Mouse (Mus musculus): ENCODE results near the gene Pramel6. TPM values are rescaled to one million over a fixed set of nuclear protein-coding genes. Genes with fewer than 3 reads are reported as not detected.
"Not testable (repeated sequence)": the region's sequence is repeated elsewhere in the genome, so short reads cannot be mapped to it uniquely, and the experiment has no call there.

Gene Pramel6
- total and polyA plus RNA-seq, 2 experiments from 2014 or later, result not detected

DNA sequence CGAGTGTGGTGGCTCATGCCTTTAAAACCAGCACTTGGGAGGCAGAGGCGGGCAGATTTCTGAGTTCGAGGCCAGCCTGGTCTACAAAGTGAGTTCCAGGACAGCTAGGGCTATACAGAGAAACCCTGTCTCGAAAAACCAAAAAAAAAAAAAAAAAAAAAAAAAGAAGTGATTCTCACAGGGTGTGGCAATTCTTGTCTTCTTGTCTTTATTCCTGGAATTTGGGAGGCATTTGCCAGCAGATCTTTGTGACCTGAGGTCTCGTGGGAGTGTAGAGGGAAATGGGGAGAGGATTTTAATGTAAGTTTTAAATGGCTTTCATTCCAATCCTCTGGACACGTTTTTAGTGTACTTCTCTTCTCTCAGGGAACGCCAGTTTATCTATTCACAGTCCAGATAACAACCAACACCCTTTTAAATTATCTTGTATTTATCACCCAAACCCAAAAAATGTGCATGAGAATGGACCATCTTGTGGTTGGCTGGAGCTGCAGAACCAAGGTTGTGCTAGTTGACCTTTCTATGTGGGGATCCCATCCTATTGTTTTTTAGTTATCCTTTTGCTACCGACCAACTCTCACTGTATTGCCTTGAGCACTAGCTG, 9.2 kb downstream of the Pramel6 start:
- DNase-seq (ENCODE audit: low spot score), result no peak
- 87% methylated on average over 7 of the region's 8 CpGs for WGBS
- no peak for ATAC-seq
- Histone ChIP-seq H3K27ac (no peak overlapping the region), H3K4me2 (ENCODE audit: low read depth, low read length) (no peak overlapping the region), H3K4me1 (ENCODE audit: insufficient read depth, low read length) (no peaks in the 10 kb centered on the region), H3K27me3 (ENCODE audit: insufficient read depth, low read length) (no peaks in the 10 kb centered on the region), H3K36me3 (ENCODE audit: insufficient read depth, low read length) (no peaks in the 10 kb centered on the region), H3K9me3 (ENCODE audit: low read length) (no peaks in the 10 kb centered on the region), H3K9ac (replicated peaks; ENCODE audit: low read length) (no peak overlapping the region), H3K4me3 (ENCODE audit: low read length) (no peak overlapping the region)
- TF ChIP-seq CTCF (IDR thresholded peaks at IDR 0.05; ENCODE audit: low read depth), result no peak

GRCm38 (mm10) chr2:87516581-87516980, 10.2 kb downstream of the Pramel6 start:
- Histone ChIP-seq H3K4me3 (ENCODE audit: low read length) (no peak overlapping the region), H3K9me3 (ENCODE audit: low read length) (no peaks in the 10 kb centered on the region), H3K4me2 (ENCODE audit: low read depth, low read length) (no peak overlapping the region), H3K9ac (replicated peaks; ENCODE audit: low read length) (no peak overlapping the region), H3K36me3 (ENCODE audit: insufficient read depth, low read length) (no peaks in the 10 kb centered on the region), H3K27ac (no peak overlapping the region), H3K4me1 (ENCODE audit: insufficient read depth, low read length) (no peaks in the 10 kb centered on the region), H3K27me3 (ENCODE audit: insufficient read depth, low read length) (no peaks in the 10 kb centered on the region)
- ATAC-seq, result no peak
- no peak for DNase-seq (ENCODE audit: low spot score)
- no peak for TF ChIP-seq CTCF (IDR thresholded peaks at IDR 0.05; ENCODE audit: low read depth)
- 93% methylated on average over 3 of the region's 3 CpGs for WGBS

GRCm38 (mm10) chr2:87520651-87521050, 14.3 kb downstream of the Pramel6 start:
- no peak for TF ChIP-seq CTCF (IDR thresholded peaks at IDR 0.05; ENCODE audit: low read depth)
- Histone ChIP-seq H3K9ac (replicated peaks; ENCODE audit: low read length) (no peak overlapping the region), H3K36me3 (ENCODE audit: insufficient read depth, low read length) (no peaks in the 10 kb centered on the region), H3K4me1 (ENCODE audit: insufficient read depth, low read length) (no peaks in the 10 kb centered on the region), H3K27me3 (ENCODE audit: insufficient read depth, low read length) (no peaks in the 10 kb centered on the region), H3K4me3 (ENCODE audit: low read length) (no peak overlapping the region), H3K9me3 (ENCODE audit: low read length) (no peaks in the 10 kb centered on the region), H3K4me2 (ENCODE audit: low read depth, low read length) (no peak overlapping the region), H3K27ac (no peak overlapping the region)
- no peak for DNase-seq (ENCODE audit: low spot score)
- no peak for ATAC-seq
- 85% methylated on average over 4 of the region's 4 CpGs for WGBS

DNA sequence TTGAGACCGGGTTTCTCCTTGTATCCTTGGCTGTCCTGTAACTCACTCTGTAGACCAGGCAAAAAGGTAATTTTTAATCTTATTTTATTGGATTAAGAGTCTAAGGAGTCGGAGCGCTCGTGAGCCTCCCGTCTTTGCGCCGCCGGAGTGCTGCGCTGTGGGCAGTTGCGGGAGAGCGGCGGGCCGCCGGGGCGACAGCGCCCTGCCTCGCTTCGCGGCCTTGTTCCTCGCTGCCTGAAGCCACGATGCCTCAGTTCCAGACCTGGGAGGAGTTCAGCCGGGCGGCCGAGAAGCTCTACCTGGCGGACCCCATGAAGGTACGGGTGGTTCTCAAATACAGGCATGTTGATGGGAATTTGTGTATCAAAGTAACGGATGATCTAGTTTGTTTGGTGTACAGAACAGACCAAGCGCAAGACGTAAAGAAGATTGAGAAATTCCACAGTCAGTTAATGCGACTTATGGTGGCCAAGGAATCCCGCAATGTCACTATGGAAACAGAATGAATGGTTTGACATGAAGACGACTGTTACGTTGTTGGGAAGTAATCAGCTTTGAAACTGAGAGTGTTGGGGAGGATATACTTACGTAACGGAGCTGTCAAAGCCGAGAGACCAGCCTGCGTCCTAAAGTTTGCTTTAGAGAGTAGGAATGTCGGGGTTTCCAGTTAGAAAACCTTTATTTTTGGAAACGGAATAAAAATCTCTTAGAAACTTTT, 19.7 kb downstream of the Pramel6 start:
- ATAC-seq (peak; percentile 68), DNase-seq (ENCODE audit: low spot score) (peak; percentile 38)
- not testable (repeated sequence) for H3K4me1 ChIP-seq (ENCODE audit: insufficient read depth, low read length); H3K27ac ChIP-seq; H3K9ac ChIP-seq (replicated peaks; ENCODE audit: low read length); H3K36me3 ChIP-seq (ENCODE audit: insufficient read depth, low read length); H3K27me3 ChIP-seq (ENCODE audit: insufficient read depth, low read length); H3K9me3 ChIP-seq (ENCODE audit: low read length)
- WGBS, result 34% methylated on average over 37 of the region's 39 CpGs
- Histone ChIP-seq H3K4me3 (ENCODE audit: low read length) (peak overlapping the region; percentile 31), H3K4me2 (ENCODE audit: low read depth, low read length) (peak overlapping the region; percentile 48)

GRCm38 (mm10) chr2:87531496-87531895, 25.1 kb downstream of the Pramel6 start, which contains the start of gene Olfr153:
Gene Olfr153 (plus strand): TSS chr2:87531796.
- no peak within 1 kb of the TSS for H3K4me2 ChIP-seq (ENCODE audit: low read depth, low read length)
- no peak within 1 kb of the TSS for H3K27ac ChIP-seq
- TF ChIP-seq CTCF (IDR thresholded peaks at IDR 0.05; ENCODE audit: low read depth), result no peak
- H3K9me3 ChIP-seq (ENCODE audit: low read length), result no peaks in the 10 kb centered on the region
- DNase-seq (ENCODE audit: low spot score), result no peak
- H3K4me1 ChIP-seq (ENCODE audit: insufficient read depth, low read length), result no peaks in the 10 kb centered on the region
- ATAC-seq, result no peak
- no peaks in the 10 kb centered on the region for H3K36me3 ChIP-seq (ENCODE audit: insufficient read depth, low read length)
- no peak within 1 kb of the TSS for H3K4me3 ChIP-seq (ENCODE audit: low read length)
- no peak within 1 kb of the TSS for H3K9ac ChIP-seq (replicated peaks; ENCODE audit: low read length)
- H3K27me3 ChIP-seq (ENCODE audit: insufficient read depth, low read length), result no peaks in the 10 kb centered on the region

- TF ChIP-seq CTCF (IDR thresholded peaks at IDR 0.05; ENCODE audit: low read depth), result no peak
- Histone ChIP-seq H3K4me3 (ENCODE audit: low read length) (no peak overlapping the region), H3K36me3 (ENCODE audit: insufficient read depth, low read length) (no peaks in the 10 kb centered on the region), H3K9ac (replicated peaks; ENCODE audit: low read length) (no peak overlapping the region), H3K27me3 (ENCODE audit: insufficient read depth, low read length) (no peaks in the 10 kb centered on the region), H3K27ac (no peak overlapping the region), H3K9me3 (ENCODE audit: low read length) (no peaks in the 10 kb centered on the region), H3K4me1 (ENCODE audit: insufficient read depth, low read length) (no peaks in the 10 kb centered on the region), H3K4me2 (ENCODE audit: low read depth, low read length) (no peak overlapping the region)
- no peak for ATAC-seq
- whole genome bisulfite sequencing, result 74% methylated on average over 2 of the region's 2 CpGs
- no peak for DNase-seq (ENCODE audit: low spot score)
These were observed 28.5 kb downstream of the Pramel6 start for GRCm38 (mm10) chr2:87534826-87535225.

DNA sequence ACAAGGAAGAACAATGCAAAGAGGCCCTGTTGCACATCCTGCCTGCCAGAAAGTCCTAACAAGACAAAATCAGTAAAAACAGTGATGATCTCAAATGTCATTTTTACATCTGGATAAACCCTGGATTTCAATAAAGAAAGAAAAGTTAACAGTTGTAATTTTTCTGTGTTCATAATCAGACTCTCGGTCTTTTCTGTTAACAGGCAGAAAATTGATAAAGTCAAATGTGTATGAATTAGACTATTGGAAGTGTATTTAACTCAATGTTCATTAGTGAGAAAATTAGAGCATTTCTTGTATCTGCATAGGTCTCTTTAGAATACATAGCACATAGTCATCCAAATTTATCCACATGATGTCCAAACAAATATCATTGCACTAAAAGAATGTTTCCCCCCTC, 39.1 kb downstream of the Pramel6 start, which contains the start of gene Olfr1128:
Gene Olfr1128 (minus strand): TSS at position 101 of the 400 bp plus-strand sequence.
- Histone ChIP-seq H3K4me3 (ENCODE audit: low read length) (no peak within 1 kb of the TSS), H3K9ac (replicated peaks; ENCODE audit: low read length) (no peak within 1 kb of the TSS), H3K4me2 (ENCODE audit: low read depth, low read length) (no peak within 1 kb of the TSS), H3K9me3 (ENCODE audit: low read length) (no peaks in the 10 kb centered on the region), H3K36me3 (ENCODE audit: insufficient read depth, low read length) (no peaks in the 10 kb centered on the region), H3K27me3 (ENCODE audit: insufficient read depth, low read length) (no peaks in the 10 kb centered on the region), H3K4me1 (ENCODE audit: insufficient read depth, low read length) (no peaks in the 10 kb centered on the region), H3K27ac (no peak within 1 kb of the TSS)
- ATAC-seq (no peak), DNase-seq (ENCODE audit: low spot score) (no peak)
- 95% methylated on average over 1 of the region's 1 CpGs for WGBS
- TF ChIP-seq CTCF (IDR thresholded peaks at IDR 0.05; ENCODE audit: low read depth), result no peak

Other genes with a start within 250 kb of the Pramel6 start
- gene Olfr1116, start 239.0 kb upstream of the Pramel6 start, total RNA-seq (2014; rRNA removed), result not detected in 2 replicates
- gene Olfr1116, start 239.0 kb upstream of the Pramel6 start, polyA plus RNA-seq (2015; fragmentation: Nextera tagmentation; extraction: Ambion mirVana), result not detected in 2 replicates
- gene Olfr1118, start 199.0 kb upstream of the Pramel6 start, total RNA-seq (2014; rRNA removed), result not detected in 2 replicates
- gene Olfr1118, start 199.0 kb upstream of the Pramel6 start, polyA plus RNA-seq (2015; fragmentation: Nextera tagmentation; extraction: Ambion mirVana), result not detected in 2 replicates
- gene Olfr1120, start 151.8 kb upstream of the Pramel6 start, total RNA-seq (2014; rRNA removed), result not detected in 2 replicates
- not detected in 2 replicates for gene Olfr1120, start 151.8 kb upstream of the Pramel6 start, polyA plus RNA-seq (2015; fragmentation: Nextera tagmentation; extraction: Ambion mirVana)
- not detected in 2 replicates for gene Olfr1121, start 136.7 kb upstream of the Pramel6 start, total RNA-seq (2014; rRNA removed)
- not detected in 2 replicates for gene Olfr1121, start 136.7 kb upstream of the Pramel6 start, polyA plus RNA-seq (2015; fragmentation: Nextera tagmentation; extraction: Ambion mirVana)
- gene Olfr1122, start 120.7 kb upstream of the Pramel6 start, total RNA-seq (2014; rRNA removed), result not detected in 2 replicates
- not detected in 2 replicates for gene Olfr1122, start 120.7 kb upstream of the Pramel6 start, polyA plus RNA-seq (2015; fragmentation: Nextera tagmentation; extraction: Ambion mirVana)
- not detected in 2 replicates for gene Olfr1123, start 89.9 kb upstream of the Pramel6 start, total RNA-seq (2014; rRNA removed)
- gene Olfr1123, start 89.9 kb upstream of the Pramel6 start, polyA plus RNA-seq (2015; fragmentation: Nextera tagmentation; extraction: Ambion mirVana), result not detected in 2 replicates
- gene Olfr1124, start 76.3 kb upstream of the Pramel6 start, total RNA-seq (2014; rRNA removed), result not detected in 2 replicates
- gene Olfr1124, start 76.3 kb upstream of the Pramel6 start, polyA plus RNA-seq (2015; fragmentation: Nextera tagmentation; extraction: Ambion mirVana), result 0.08 TPM in 1 of 2 replicates, not detected in the other
- not detected in 2 replicates for gene Olfr1126, start 52.6 kb upstream of the Pramel6 start, total RNA-seq (2014; rRNA removed)
- gene Olfr1126, start 52.6 kb upstream of the Pramel6 start, polyA plus RNA-seq (2015; fragmentation: Nextera tagmentation; extraction: Ambion mirVana), result not detected in 2 replicates
- not detected in 2 replicates for gene Pramel7, start 9.5 kb upstream of the Pramel6 start, total RNA-seq (2014; rRNA removed)
- gene Pramel7, start 9.5 kb upstream of the Pramel6 start, polyA plus RNA-seq (2015; fragmentation: Nextera tagmentation; extraction: Ambion mirVana), result not detected in 2 replicates
- 0.14 TPM in 1 of 2 replicates, not detected in the other for gene Olfr153, start 25.2 kb downstream of the Pramel6 start, total RNA-seq (2014; rRNA removed)
- not detected in 2 replicates for gene Olfr153, start 25.2 kb downstream of the Pramel6 start, polyA plus RNA-seq (2015; fragmentation: Nextera tagmentation; extraction: Ambion mirVana)
- not detected in 2 replicates for gene Olfr1128, start 39.0 kb downstream of the Pramel6 start, total RNA-seq (2014; rRNA removed)
- not detected in 2 replicates for gene Olfr1128, start 39.0 kb downstream of the Pramel6 start, polyA plus RNA-seq (2015; fragmentation: Nextera tagmentation; extraction: Ambion mirVana)
- not detected in 2 replicates for gene Olfr1129, start 67.3 kb downstream of the Pramel6 start, total RNA-seq (2014; rRNA removed)
- gene Olfr1129, start 67.3 kb downstream of the Pramel6 start, polyA plus RNA-seq (2015; fragmentation: Nextera tagmentation; extraction: Ambion mirVana), result not detected in 2 replicates
- not detected in 2 replicates for gene Olfr1130, start 99.6 kb downstream of the Pramel6 start, total RNA-seq (2014; rRNA removed)
- gene Olfr1130, start 99.6 kb downstream of the Pramel6 start, polyA plus RNA-seq (2015; fragmentation: Nextera tagmentation; extraction: Ambion mirVana), result not detected in 2 replicates
- not detected in 2 replicates for gene Olfr1131, start 120.5 kb downstream of the Pramel6 start, total RNA-seq (2014; rRNA removed)
- not detected in 2 replicates for gene Olfr1131, start 120.5 kb downstream of the Pramel6 start, polyA plus RNA-seq (2015; fragmentation: Nextera tagmentation; extraction: Ambion mirVana)
- gene Olfr1132, start 131.0 kb downstream of the Pramel6 start, total RNA-seq (2014; rRNA removed), result not detected in 2 replicates
- gene Olfr1132, start 131.0 kb downstream of the Pramel6 start, polyA plus RNA-seq (2015; fragmentation: Nextera tagmentation; extraction: Ambion mirVana), result not detected in 2 replicates
- gene Olfr1133, start 140.8 kb downstream of the Pramel6 start, total RNA-seq (2014; rRNA removed), result not detected in 2 replicates
- gene Olfr1133, start 140.8 kb downstream of the Pramel6 start, polyA plus RNA-seq (2015; fragmentation: Nextera tagmentation; extraction: Ambion mirVana), result not detected in 2 replicates
- not detected in 2 replicates for gene Olfr1134, start 151.9 kb downstream of the Pramel6 start, total RNA-seq (2014; rRNA removed)
- not detected in 2 replicates for gene Olfr1134, start 151.9 kb downstream of the Pramel6 start, polyA plus RNA-seq (2015; fragmentation: Nextera tagmentation; extraction: Ambion mirVana)
- not detected in 2 replicates for gene Olfr1135, start 167.1 kb downstream of the Pramel6 start, total RNA-seq (2014; rRNA removed)
- not detected in 2 replicates for gene Olfr1135, start 167.1 kb downstream of the Pramel6 start, polyA plus RNA-seq (2015; fragmentation: Nextera tagmentation; extraction: Ambion mirVana)
- not detected in 2 replicates for gene Olfr1136, start 187.4 kb downstream of the Pramel6 start, total RNA-seq (2014; rRNA removed)
- gene Olfr1136, start 187.4 kb downstream of the Pramel6 start, polyA plus RNA-seq (2015; fragmentation: Nextera tagmentation; extraction: Ambion mirVana), result not detected in 2 replicates
- gene Olfr1137, start 206.6 kb downstream of the Pramel6 start, total RNA-seq (2014; rRNA removed), result not detected in 2 replicates
- not detected in 2 replicates for gene Olfr1137, start 206.6 kb downstream of the Pramel6 start, polyA plus RNA-seq (2015; fragmentation: Nextera tagmentation; extraction: Ambion mirVana)
- not detected in 2 replicates for gene Olfr1138, start 233.4 kb downstream of the Pramel6 start, total RNA-seq (2014; rRNA removed)
- not detected in 2 replicates for gene Olfr1138, start 233.4 kb downstream of the Pramel6 start, polyA plus RNA-seq (2015; fragmentation: Nextera tagmentation; extraction: Ambion mirVana)
- gene Olfr1140, start 237.2 kb downstream of the Pramel6 start, total RNA-seq (2014; rRNA removed), result not detected in 2 replicates
- gene Olfr1140, start 237.2 kb downstream of the Pramel6 start, polyA plus RNA-seq (2015; fragmentation: Nextera tagmentation; extraction: Ambion mirVana), result 0.20 TPM in 1 of 2 replicates, not detected in the other
- gene Olfr1141, start 247.4 kb downstream of the Pramel6 start, total RNA-seq (2014; rRNA removed), result not detected in 2 replicates
- gene Olfr1141, start 247.4 kb downstream of the Pramel6 start, polyA plus RNA-seq (2015; fragmentation: Nextera tagmentation; extraction: Ambion mirVana), result not detected in 2 replicates